Mouse (Mus musculus): ENCODE data around the gene Ppil2.

DNA sequence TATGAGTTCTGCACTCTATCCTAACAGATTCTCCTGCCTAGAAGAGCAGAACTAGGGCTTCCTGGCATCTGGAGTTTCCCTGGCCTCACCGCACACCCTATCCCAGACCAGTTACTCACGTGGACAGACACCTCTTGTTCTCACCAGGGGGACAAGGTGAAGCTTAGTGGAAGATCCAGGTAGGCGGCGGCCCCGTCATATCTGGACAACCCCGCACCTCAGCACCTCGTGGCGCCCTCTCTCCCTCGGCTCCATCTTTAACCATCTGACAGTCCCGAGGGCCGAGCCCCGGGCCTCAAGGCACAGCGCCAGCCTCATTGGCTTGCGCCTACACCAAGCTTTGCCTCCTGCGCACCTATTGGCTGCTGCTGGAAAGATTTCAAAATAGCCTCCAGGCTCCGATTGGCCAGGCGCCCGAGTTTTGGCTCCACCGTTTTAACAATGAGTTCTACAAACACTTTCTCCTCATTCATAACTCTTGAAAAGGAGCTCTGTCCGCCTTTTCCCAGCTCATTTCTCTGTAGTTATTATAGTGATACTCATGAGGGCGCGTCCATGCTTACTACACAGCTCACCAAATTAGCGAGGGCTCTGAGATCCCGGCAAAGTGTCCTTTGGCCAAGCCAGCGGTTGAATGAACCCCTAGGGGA, 13.9 kb upstream of the Ppil2 start, which contains the start of gene 2610318N02Rik:
- TF ChIP-seq CTCF (IDR thresholded peaks at IDR 0.05) = 0 out of 2 replicates have a peak, but pooled peaks have one; percentile 3
- TF ChIP-seq EP300 (IDR thresholded peaks at IDR 0.05) = no peak

Measured in lung, postnatal 0 days (tissue).